Mouse (Mus musculus) heart, adult 10 weeks (tissue): ENCODE data around the gene Dnaja3. TPM values are rescaled to one million over a fixed set of nuclear protein-coding genes. Genes with fewer than 3 reads are reported as not detected.

ENCODE experiments used
- polyA plus RNA-seq: library from polyadenylated mRNA; stranded (reverse); fragments of 350-450 nt; fragmentation: Illumina TruSeq; extraction: RNeasy Lipid Tissue Mini Kit (QIAGEN cat#74804); gene quantifications from one replicate; pipeline ENCODE4 v1.2.3, GENCODE M21; 2014; ENCODE audit warnings: low read depth, low replicate concordance

Gene Dnaja3
- polyA plus RNA-seq: 130 TPM

DNA sequence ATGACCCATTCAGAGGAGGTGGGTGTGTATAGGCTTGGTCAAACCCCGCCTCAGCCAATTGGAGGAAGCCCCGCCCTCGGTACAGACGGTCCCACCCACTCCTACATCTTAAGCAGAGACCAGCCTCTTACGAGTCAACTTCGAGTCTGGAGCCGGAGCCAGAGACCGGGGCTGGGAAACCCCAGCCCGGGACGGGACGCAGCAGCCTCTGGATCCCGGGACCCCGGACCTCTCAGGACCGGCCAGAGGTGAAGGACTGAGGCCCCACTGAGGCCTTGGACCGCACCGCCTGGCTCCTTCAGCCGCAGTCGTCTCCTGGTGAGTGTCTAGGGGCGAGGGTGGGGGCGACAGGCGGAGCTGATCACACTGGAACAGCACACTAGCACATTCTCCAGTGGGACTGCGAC lies at the start of gene Dnaja3, which contains the start of gene Vasn:
Gene Dnaja3 (plus strand): TSS at position 159 of the 407 bp plus-strand sequence.
Gene Vasn (plus strand): TSS at position 111 of the 407 bp plus-strand sequence.

DNA sequence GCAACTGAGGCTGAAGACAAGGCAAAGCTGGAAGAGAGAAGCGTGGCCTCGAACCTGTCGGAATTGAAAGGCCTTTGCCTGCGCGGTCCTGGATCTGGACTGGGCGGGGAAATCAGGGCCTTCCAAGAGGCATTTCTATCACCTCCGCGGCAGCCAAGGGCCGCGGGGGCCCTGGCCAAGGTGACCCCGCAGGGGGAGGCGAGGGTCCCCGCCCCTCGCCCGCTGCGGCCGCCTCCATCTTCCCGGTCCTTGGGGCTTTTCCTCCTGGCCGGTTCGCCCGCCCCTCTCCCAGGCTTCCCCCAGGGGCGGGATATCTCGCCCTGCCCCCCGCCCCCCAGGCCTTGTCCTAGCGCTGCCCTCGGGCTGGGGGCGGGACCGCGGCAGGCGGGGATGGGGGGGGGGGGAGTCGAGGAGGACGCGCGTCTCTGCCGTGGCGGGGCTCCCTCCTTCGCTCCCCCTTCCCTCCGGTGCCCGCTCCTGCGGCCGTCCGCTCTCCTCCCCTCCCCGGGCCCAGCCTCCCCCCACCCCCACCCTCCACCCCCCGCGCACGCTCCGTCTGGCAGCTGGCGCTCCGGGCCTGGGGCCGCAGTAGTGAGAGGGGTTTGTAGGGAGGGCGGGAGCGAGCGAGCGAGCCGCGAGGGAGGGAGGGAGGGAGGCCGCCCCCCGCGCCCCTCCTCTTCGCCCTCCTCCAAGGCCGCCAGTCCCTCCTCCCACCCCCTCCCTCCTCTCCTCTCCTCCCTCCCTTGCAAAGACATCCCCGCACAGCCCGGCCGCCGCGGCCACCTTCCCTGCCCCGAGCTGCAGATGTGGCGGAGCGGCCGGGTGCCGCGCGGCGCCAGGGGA lies 45.6 kb upstream of the Dnaja3 start, which contains the start of gene Glis2:
Gene Glis2 (plus strand): TSS at position 743 of the 843 bp plus-strand sequence.

GRCm38 (mm10) chr16:4624481-4625110 lies 15.2 kb upstream of the Dnaja3 start, which contains the start of gene Pam16:
Gene Pam16 (minus strand): TSS chr16:4624988.

GRCm38 (mm10) chr16:4679121-4680018 lies 39.6 kb downstream of the Dnaja3 start, which contains the start of gene Coro7:
Gene Coro7 (minus strand): TSS chr16:4679777.

DNA sequence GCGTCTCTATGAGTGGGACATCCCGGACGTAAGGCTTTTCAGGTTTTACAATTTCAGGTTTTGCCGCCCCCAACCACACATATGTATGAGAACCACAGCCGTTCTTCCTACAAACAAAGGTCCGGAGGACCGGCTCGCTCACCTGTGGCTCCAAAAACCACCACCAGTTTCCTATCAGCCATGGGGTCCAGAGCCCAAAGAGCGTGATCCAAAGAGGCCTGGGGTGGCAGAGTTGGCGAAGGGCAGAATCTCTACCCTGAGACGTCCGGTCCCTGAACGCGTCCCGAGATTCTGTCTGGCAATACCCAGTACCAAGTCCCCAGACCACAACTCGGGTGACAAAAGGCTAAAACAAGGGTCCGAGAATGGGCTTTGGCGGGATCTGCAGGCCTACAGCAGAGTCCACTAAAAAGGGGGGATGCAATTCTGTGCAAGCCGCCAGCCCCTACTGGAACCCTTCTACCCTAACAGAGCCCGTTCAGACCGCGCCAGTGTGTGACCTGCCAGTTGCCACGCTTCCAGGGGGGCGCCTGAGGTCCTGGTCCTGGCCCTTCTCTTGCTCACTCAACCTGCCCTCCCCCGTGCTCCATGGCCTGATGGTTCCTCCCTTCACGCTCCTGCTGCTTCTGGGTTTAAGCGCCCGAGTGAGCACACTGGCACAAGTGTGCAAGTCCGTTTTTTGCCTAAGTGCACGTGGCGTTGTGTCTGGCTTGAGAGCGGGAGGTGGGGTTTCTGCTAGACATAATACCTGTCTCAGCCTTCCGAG lies 79.1 kb downstream of the Dnaja3 start, which contains the start of gene Nmral1:
Gene Nmral1 (minus strand): TSS at position 604 of the 766 bp plus-strand sequence.

DNA sequence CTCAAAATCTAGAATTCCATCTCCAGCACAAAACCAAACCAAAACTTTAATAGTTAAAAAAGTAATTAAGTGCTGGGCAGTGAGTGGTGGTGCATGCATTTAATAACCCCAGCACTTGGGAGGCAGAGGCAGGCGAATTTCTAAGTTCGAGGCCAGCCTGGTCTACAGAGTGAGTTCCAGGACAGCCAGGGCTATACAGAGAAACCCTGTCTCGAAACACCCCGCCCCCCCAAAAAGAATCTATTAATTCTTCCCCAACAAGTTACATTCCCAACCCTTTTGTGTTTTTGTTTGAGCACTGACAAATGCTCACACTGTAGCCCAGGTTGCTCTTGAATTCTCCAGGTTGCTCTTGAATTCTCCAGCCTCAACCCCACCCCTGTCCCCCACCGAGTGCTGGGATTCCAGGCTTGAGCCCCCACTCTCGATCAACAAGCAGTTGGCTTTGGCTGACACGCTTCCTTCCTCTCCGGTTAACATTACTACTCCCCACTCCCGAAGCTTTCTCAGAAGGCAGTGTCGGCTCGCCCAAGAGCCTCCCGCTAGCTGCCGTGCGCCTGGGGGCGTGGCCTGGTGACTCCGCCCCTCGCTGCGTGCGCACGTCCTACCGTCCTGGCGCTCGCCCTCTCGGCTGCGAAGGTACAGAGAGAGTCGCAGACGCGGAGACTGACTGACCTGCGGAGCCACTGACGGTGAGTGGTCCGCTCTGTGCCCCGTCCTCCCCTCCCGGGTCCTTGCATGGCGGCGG lies 86.2 kb downstream of the Dnaja3 start, which contains the start of gene Hmox2:
Gene Hmox2 (plus strand): TSS at position 582 of the 748 bp plus-strand sequence.

Other genes starting within 250 kb of the Dnaja3 start
- gene Adcy9, start 219.5 kb upstream of the Dnaja3 start, polyA plus RNA-seq: 12.4 TPM
- gene Srl, start 98.2 kb upstream of the Dnaja3 start, polyA plus RNA-seq: 725 TPM
- 1.9 TPM for gene Tfap4, start 80.1 kb upstream of the Dnaja3 start, polyA plus RNA-seq
- 10.6 TPM for gene Glis2, start 45.3 kb upstream of the Dnaja3 start, polyA plus RNA-seq
- gene Pam16, start 15.0 kb upstream of the Dnaja3 start, polyA plus RNA-seq: 112 TPM
- gene Vasn, start within 50 bp of the Dnaja3 start, polyA plus RNA-seq: 12.0 TPM
- gene Coro7, start 39.8 kb downstream of the Dnaja3 start, polyA plus RNA-seq: 7.1 TPM
- 3.4 TPM for gene Nmral1, start 79.4 kb downstream of the Dnaja3 start, polyA plus RNA-seq
- 74.5 TPM for gene Hmox2, start 86.4 kb downstream of the Dnaja3 start, polyA plus RNA-seq
- gene Cdip1, start 150.3 kb downstream of the Dnaja3 start, polyA plus RNA-seq: 65.9 TPM
- not detected for gene 4930562C15Rik, start 195.4 kb downstream of the Dnaja3 start, polyA plus RNA-seq
- 29.5 TPM for gene Ubald1, start 240.3 kb downstream of the Dnaja3 start, polyA plus RNA-seq
- 173 TPM for gene Mgrn1, start 246.3 kb downstream of the Dnaja3 start, polyA plus RNA-seq